Mouse (Mus musculus) embryonic facial prominence, embryonic 11.5 days (tissue): Measurements from ENCODE around the gene Gm11096. TPM values are rescaled to one million over a fixed set of nuclear protein-coding genes. Genes with fewer than 3 reads are reported as not detected.

Experiments
- ATAC-seq: fragments of 200-750 bp; cut with Nextera tagmentation; replicated peaks from 2 replicates; pipeline ENCODE4 v1.8.0; 2017; ENCODE audit warnings: low read depth; ENCODE audit not compliant: insufficient number of reproducible peaks, low FRiP score, low TSS enrichment
- DNase-seq: peaks from one replicate; pipeline ENCODE4 v3.0.0-alpha.2; 2015; ENCODE audit warnings: low spot score
- H3K27ac ChIP-seq: fragments of 300-500 bp; sonication (generic); replicated peaks from 2 replicates; pipeline ENCODE4 v1.5.1; 2014; ENCODE audit warnings: mild to moderate bottlenecking, low read depth, low read length, control low read depth
- H3K27me3 ChIP-seq: fragments of 300-500 bp; sonication (generic); 2 replicates; pipeline ENCODE4 v1.6.1; 2014; ENCODE audit warnings: mild to moderate bottlenecking, low read length, moderate library complexity, mixed read lengths; ENCODE audit not compliant: control insufficient read depth, insufficient read depth
- H3K36me3 ChIP-seq: fragments of 300-500 bp; sonication (generic); replicated peaks from 2 replicates; pipeline ENCODE4 v1.6.1; 2014; ENCODE audit warnings: low read depth, mild to moderate bottlenecking, low read length, moderate library complexity, mixed read lengths; ENCODE audit not compliant: control insufficient read depth, insufficient read depth
- H3K4me1 ChIP-seq: fragments of 300-500 bp; sonication (generic); 2 replicates; pipeline ENCODE4 v1.6.1; 2014; ENCODE audit warnings: low read length, mixed read lengths; ENCODE audit not compliant: control insufficient read depth, insufficient read depth
- H3K4me2 ChIP-seq: fragments of 300-500 bp; sonication (generic); 2 replicates; pipeline ENCODE4 v1.6.1; 2014; ENCODE audit warnings: low read depth, mild to moderate bottlenecking, control low read depth, low read length, moderate library complexity
- H3K4me3 ChIP-seq: fragments of 300-500 bp; sonication (generic); 2 replicates; pipeline ENCODE4 v1.5.1; 2014; ENCODE audit warnings: low read depth, low read length, control low read depth
- H3K9ac ChIP-seq: fragments of 300-500 bp; sonication (generic); replicated peaks from 2 replicates; pipeline ENCODE4 v1.6.1; 2014; ENCODE audit warnings: mild to moderate bottlenecking, control low read depth, low read length
- H3K9me3 ChIP-seq: fragments of 300-500 bp; sonication (generic); replicated peaks from 2 replicates; pipeline ENCODE4 v1.6.1; 2016; ENCODE audit warnings: mild to moderate bottlenecking, low read length, inconsistent platforms, mixed read lengths; ENCODE audit not compliant: control insufficient read depth
- WGBS: fragments of 180-500 bp; shearing (Covaris S2); extraction: QIAGEN DNeasy Blood & Tissue Kit; methylation state at CpG from one replicate; pipeline ENCODE4 v1.1.7; 2014; 5-methylcytosine and 5-hydroxymethylcytosine counted together
- polyA plus RNA-seq: library from polyadenylated mRNA; unstranded; fragments of >200 nt; fragmentation: Nextera tagmentation; extraction: Ambion mirVana; gene quantifications from 2 replicates; pipeline ENCODE4 v1.2.1, GENCODE M21; 2014

The Gm11096 gene
- polyA plus RNA-seq, 1 experiment from 2014 or later: not detected

DNA sequence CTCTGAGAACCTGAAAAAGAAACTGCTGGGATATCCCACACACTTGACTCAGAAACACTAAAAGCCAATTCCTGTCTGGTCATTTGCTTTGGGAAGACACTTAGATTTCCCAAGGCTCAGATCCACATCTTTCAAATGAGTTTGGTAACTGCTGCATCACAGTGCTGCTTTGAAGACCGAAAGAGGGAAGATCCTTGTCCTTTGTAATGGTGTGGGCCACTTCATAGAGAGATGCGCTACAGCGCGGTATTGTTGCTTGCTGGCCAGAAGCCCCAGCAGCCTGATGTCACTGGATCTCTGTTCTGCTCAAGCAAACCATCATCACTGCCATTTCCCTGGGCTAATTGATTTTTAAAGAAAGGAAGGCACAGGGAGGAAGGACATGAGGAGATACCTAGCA lies 28.8 kb upstream of the Gm11096 start:
- no peak for ATAC-seq
- no peak for DNase-seq
- H3K4me1 ChIP-seq: no peaks in the 10 kb centered on the region
- no peak overlapping the region for H3K4me2 ChIP-seq
- WGBS: 90% methylated on average over 4 of the region's 4 CpGs
- H3K27me3 ChIP-seq: no peaks in the 10 kb centered on the region
- H3K9me3 ChIP-seq: no peaks in the 10 kb centered on the region
- no peak overlapping the region for H3K27ac ChIP-seq
- H3K9ac ChIP-seq: no peak overlapping the region
- no peak overlapping the region for H3K4me3 ChIP-seq
- no peaks in the 10 kb centered on the region for H3K36me3 ChIP-seq

DNA sequence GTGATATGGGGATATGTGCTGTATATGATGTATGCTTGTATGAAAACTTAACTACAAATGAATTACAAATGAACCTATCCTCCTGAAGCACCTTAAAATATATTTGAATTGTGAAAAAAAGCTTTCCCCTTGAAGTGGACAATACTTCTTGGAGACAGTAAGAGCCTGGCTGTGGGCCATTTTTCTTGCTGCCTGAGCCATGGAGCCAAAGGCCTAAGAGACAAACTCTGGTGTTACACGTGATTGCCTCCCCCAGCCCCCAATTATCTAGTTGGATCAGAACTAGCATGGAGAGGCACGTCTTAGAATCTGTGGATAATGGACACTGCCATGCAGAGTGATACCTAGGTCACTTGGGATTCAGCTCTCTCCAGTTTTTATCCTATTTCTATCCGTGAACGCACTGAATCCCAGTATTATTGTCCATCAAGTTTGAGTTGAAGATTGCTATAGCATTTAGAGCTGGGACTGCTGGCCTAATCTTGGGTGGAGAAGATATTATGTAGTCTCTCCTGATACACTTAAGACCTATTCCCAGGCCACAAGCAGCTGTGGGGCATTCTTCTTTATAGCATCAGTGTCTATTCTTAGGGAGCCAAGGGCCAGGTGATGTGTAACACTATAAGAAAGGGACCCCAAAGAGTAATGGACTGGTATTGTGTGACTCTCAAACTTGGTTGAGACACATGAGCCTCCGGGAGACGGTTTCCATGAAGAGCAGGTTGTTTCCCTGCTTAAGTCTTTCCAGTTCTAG lies 25.0 kb upstream of the Gm11096 start:
- no peak overlapping the region for H3K4me2 ChIP-seq
- H3K4me1 ChIP-seq: no peaks in the 10 kb centered on the region
- H3K9me3 ChIP-seq: no peaks in the 10 kb centered on the region
- no peak overlapping the region for H3K4me3 ChIP-seq
- DNase-seq: no peak
- H3K36me3 ChIP-seq: no peaks in the 10 kb centered on the region
- ATAC-seq: no peak
- H3K27ac ChIP-seq: no peak overlapping the region
- H3K9ac ChIP-seq: no peak overlapping the region
- H3K27me3 ChIP-seq: no peaks in the 10 kb centered on the region
- 89% methylated on average over 6 of the region's 6 CpGs for WGBS

DNA sequence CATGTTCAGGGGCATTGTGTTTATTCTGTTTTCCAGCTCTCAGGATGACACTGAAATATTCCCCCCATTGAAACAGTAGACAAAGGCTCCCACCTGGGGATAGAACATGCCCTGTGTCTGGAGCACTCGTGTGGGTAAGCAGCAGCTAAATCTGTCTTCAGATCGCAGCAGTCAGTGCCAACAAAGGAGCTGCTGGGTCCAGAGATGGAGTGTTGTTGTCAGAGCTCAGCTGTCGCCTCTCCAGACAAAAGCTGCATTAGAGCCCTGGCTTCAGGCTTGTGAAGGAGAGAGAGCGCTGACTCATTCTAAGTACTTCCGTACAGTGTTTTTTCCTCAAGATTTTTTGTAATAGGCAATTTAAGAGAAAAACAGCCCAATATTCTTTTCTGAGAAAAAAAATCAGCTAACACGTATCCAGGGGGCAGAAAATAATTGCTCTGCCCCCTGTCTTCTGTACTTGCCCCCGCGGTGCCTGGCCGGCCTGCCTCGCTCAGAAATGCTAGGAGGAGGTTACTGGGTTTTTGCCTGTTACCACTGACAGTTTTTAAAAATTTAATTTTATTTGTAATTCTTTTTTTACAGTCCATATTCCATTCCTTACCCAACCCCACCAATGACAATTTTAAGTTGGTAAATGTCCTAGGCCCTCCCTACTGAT lies 21.6 kb upstream of the Gm11096 start:
- 73% methylated on average over 10 of the region's 10 CpGs for WGBS
- no peak overlapping the region for H3K27ac ChIP-seq
- DNase-seq: peak; percentile 23

DNA sequence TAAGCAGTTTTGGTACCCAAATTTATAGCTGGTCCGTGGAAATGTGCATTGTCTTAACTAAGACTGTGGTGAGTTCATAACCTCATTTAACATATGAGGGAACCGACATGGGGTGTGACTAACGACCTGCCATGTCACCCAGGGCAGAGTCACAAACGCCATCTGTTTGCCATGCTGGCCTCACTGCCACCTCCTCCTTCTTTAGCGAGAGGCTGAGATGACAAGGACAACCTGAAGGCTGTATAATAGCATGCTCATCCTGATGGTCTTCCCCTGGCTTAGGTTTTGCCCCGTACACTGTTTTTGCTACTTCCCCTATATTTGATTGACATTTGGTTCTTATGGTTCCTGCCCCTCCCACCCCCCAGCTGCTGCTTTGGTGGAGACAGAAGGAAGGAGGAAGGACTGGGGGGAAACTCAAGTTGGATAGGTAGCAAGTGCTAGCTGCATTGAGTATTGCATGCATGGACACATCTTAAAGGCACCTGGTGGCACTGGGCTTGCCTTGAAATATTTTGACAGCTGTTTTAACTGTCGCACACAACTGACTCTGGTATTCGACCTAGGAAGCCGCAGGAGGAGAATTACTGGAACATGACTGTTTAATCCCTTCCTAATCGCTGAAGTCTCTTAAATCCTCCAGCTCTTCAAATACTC lies 17.2 kb upstream of the Gm11096 start:
- Histone ChIP-seq H3K27ac (no peak overlapping the region), H3K27me3 (no peaks in the 10 kb centered on the region), H3K9me3 (no peaks in the 10 kb centered on the region), H3K4me2 (no peak overlapping the region), H3K4me3 (no peak overlapping the region), H3K4me1 (no peaks in the 10 kb centered on the region), H3K9ac (no peak overlapping the region), H3K36me3 (no peaks in the 10 kb centered on the region)
- 46% methylated on average over 10 of the region's 10 CpGs for WGBS
- DNase-seq (peak; percentile 13), ATAC-seq (no peak)

More for the DNA sequence above, 21.6 kb upstream of the Gm11096 start:
- H3K4me2 ChIP-seq: no peak overlapping the region
- H3K36me3 ChIP-seq: no peaks in the 10 kb centered on the region
- H3K27me3 ChIP-seq: no peaks in the 10 kb centered on the region
- no peak overlapping the region for H3K9ac ChIP-seq
- no peaks in the 10 kb centered on the region for H3K4me1 ChIP-seq
- H3K4me3 ChIP-seq: no peak overlapping the region
- peak; percentile 76; the same call in 1 of the 2 replicates for ATAC-seq
- H3K9me3 ChIP-seq: no peaks in the 10 kb centered on the region

DNA sequence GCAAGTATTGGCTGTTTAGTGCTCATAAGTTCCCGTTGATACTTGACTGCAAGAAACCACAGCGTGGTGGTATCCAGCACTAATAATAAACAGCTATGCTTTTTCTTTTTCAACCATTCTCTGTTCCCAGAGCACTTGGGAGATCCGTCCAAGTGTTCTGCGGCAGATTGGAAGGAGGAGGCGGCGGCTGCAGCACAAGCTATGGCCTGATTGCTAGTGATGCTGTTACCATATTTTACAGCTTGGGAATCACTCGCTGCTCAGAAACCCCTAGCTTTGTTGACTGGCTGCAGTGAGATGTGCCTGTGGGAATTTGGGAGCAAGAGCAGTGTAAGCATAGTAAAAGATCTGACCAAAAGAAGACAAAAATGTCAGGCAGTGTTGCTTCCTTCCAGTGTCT lies 14.3 kb upstream of the Gm11096 start:
- WGBS: 81% methylated on average over 7 of the region's 7 CpGs
- H3K4me2 ChIP-seq: no peak overlapping the region
- DNase-seq (no peak), ATAC-seq (no peak)
- H3K9me3 ChIP-seq: no peaks in the 10 kb centered on the region
- no peaks in the 10 kb centered on the region for H3K27me3 ChIP-seq
- no peaks in the 10 kb centered on the region for H3K4me1 ChIP-seq
- no peak overlapping the region for H3K4me3 ChIP-seq
- no peak overlapping the region for H3K27ac ChIP-seq
- no peaks in the 10 kb centered on the region for H3K36me3 ChIP-seq
- no peak overlapping the region for H3K9ac ChIP-seq

DNA sequence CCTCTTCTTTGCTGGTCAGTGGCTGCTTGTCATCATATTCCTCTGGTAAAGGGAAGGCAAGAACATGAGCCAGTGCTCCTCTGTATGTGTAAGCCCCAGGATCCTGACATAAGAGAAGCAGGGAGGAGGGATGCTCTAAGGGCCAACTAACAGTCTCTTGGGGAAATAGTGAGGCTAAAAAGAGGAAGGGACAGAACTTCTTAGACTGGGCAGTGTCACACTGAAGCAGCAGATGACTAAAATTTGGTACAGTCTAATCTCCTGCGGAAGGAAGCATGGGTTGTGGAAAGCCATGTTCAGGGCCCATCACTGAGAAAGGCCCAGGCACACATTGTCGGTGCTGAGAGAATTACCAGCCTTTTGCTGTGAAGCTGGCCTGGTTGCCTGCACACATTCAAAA lies 8.8 kb upstream of the Gm11096 start:
- Histone ChIP-seq H3K27me3 (no peaks in the 10 kb centered on the region), H3K4me2 (no peak overlapping the region), H3K4me1 (no peaks in the 10 kb centered on the region), H3K36me3 (no peaks in the 10 kb centered on the region), H3K9ac (no peak overlapping the region), H3K4me3 (no peak overlapping the region), H3K9me3 (no peaks in the 10 kb centered on the region), H3K27ac (no peak overlapping the region)
- ATAC-seq (no peak), DNase-seq (no peak)
- 52% methylated on average over 2 of the region's 2 CpGs for WGBS

DNA sequence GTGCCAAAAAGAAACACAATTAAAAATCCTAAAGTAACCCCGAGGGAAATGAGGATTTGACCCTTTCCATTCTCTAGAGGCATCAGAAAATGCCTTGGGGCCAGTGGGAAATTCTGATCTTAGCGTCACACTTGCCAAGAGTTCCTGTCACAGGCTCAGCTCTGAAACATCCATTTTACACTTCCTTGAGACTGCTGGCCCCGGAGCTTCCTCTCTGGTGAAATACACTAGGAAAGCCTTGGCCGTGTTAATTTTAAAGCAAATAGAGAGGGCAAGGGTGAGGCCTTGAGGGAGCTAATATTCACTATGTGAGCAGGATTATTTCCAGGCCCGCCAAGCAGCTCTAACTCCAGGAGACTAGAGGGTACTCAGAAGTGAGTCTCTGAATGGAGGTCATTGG lies 8.4 kb upstream of the Gm11096 start:
- DNase-seq (peak; percentile 70), ATAC-seq (0 out of 2 replicates have a peak, but pooled peaks have one; percentile 14)

DNA sequence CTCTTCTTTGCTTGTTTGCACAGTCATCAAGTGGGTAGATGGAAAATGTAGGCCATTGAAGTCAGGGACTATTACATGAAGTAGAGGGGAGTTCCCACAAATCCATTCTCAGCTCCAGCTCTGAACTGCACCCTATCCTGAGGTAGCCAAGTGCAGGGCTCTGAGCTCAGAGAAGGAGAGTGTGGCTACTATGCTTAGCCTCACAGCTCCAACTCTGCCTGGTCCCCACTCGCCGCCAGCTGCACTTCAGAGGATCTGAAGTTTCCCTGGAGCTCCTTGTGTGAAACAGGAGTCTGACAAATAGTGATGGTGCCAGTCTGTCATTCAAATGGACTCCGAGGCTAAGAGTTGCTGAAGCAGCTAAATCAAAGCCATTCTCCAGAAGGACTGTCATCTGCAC lies 13.7 kb downstream of the Gm11096 start:
- WGBS: 64% methylated on average over 3 of the region's 3 CpGs
- H3K4me2 ChIP-seq: no peak overlapping the region
- H3K9ac ChIP-seq: no peak overlapping the region
- H3K27ac ChIP-seq: no peak overlapping the region
- DNase-seq (no peak), ATAC-seq (no peak)
- no peaks in the 10 kb centered on the region for H3K9me3 ChIP-seq
- no peaks in the 10 kb centered on the region for H3K36me3 ChIP-seq
- no peaks in the 10 kb centered on the region for H3K4me1 ChIP-seq
- H3K4me3 ChIP-seq: no peak overlapping the region
- no peaks in the 10 kb centered on the region for H3K27me3 ChIP-seq

More for the DNA sequence above, 8.4 kb upstream of the Gm11096 start:
- H3K9ac ChIP-seq: no peak overlapping the region
- 23% methylated on average over 5 of the region's 5 CpGs for WGBS
- no peak overlapping the region for H3K4me3 ChIP-seq
- H3K9me3 ChIP-seq: no peaks in the 10 kb centered on the region
- no peak overlapping the region for H3K27ac ChIP-seq
- H3K4me1 ChIP-seq: no peaks in the 10 kb centered on the region
- no peak overlapping the region for H3K4me2 ChIP-seq
- H3K36me3 ChIP-seq: no peaks in the 10 kb centered on the region
- no peaks in the 10 kb centered on the region for H3K27me3 ChIP-seq
